Mouse (Mus musculus) spleen, adult 2 months (tissue): ENCODE measurements around the gene Nup107.

ENCODE experiments used
- CTCF ChIP-seq: fragments of 200-500 bp; IDR thresholded peaks from 2 replicates; pipeline ENCODE4 v1.5.1; 2011; ENCODE audit warnings: mild to moderate bottlenecking, inconsistent platforms; ENCODE audit not compliant: insufficient read depth, insufficient read length, insufficient replicate concordance; ENCODE audit errors: extremely low read depth
- POLR2A ChIP-seq: fragments of 200-500 bp; IDR thresholded peaks from 2 replicates; pipeline ENCODE4 v1.6.1; 2011; ENCODE audit warnings: low read depth, low read length, inconsistent platforms

DNA sequence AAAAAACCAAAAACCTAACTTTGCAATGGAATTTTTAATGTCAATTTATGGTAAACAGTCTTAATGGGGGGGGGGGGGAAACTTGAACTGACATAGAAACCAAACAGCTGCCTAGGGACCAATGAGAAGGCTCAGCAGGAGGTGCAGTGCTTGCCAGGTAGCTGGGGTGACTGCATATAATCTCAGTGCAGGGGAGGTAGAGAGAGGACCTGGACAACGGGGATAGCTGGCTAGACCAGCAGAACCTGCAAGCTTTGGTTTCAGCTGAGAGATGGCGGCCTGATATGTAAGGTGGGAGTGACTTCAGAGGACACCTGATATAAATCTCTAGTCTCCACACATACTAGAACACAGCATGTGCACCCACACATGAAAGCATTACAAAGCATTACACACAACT is 20.0 kb upstream of the Nup107 start:
- TF ChIP-seq CTCF, result no peak
- no peak for TF ChIP-seq POLR2A
